Mouse (Mus musculus) heart, embryonic 13.5 days (tissue): Measurements from ENCODE around the gene Them4. TPM values are rescaled to one million over a fixed set of nuclear protein-coding genes. Genes with fewer than 3 reads are reported as not detected.

Source experiments
- ATAC-seq: fragments of 200-750 bp; cut with Nextera tagmentation; 2 replicates; pipeline ENCODE4 v1.8.0; 2017; ENCODE audit warnings: moderate TSS enrichment; ENCODE audit not compliant: insufficient number of reproducible peaks, low FRiP score, low TSS enrichment; ENCODE audit errors: extremely low read depth
- H3K27ac ChIP-seq: fragments of 300-500 bp; sonication (generic); replicated peaks from 2 replicates; pipeline ENCODE4 v1.5.1; 2015; ENCODE audit warnings: moderate library complexity, mild to moderate bottlenecking, inconsistent platforms
- H3K27me3 ChIP-seq: fragments of 300-500 bp; sonication (generic); replicated peaks from 2 replicates; pipeline ENCODE4 v1.6.1; 2015; ENCODE audit warnings: mild to moderate bottlenecking, inconsistent platforms
- H3K36me3 ChIP-seq: fragments of 300-500 bp; sonication (generic); 2 replicates; pipeline ENCODE4 v1.6.1; 2015; ENCODE audit warnings: mild to moderate bottlenecking, inconsistent platforms
- H3K4me1 ChIP-seq: fragments of 300-500 bp; sonication (generic); 2 replicates; pipeline ENCODE4 v1.6.1; 2015; ENCODE audit warnings: inconsistent platforms
- H3K4me2 ChIP-seq: fragments of 300-500 bp; sonication (generic); 2 replicates; pipeline ENCODE4 v1.6.1; 2015; ENCODE audit warnings: inconsistent platforms, mild to moderate bottlenecking, moderate library complexity
- H3K4me3 ChIP-seq: fragments of 300-500 bp; sonication (generic); 2 replicates; pipeline ENCODE4 v1.5.1; 2015; ENCODE audit warnings: moderate library complexity, mild to moderate bottlenecking, inconsistent platforms
- H3K9ac ChIP-seq: fragments of 300-500 bp; sonication (generic); 2 replicates; pipeline ENCODE4 v1.6.1; 2015; ENCODE audit warnings: inconsistent platforms, mild to moderate bottlenecking, moderate library complexity
- H3K9me3 ChIP-seq: fragments of 300-500 bp; sonication (generic); 2 replicates; pipeline ENCODE4 v1.6.1; 2016; ENCODE audit warnings: inconsistent platforms
- whole genome bisulfite sequencing: fragments of 180-500 bp; shearing (Covaris S2); methylation state at CpG from one replicate; pipeline ENCODE4 v1.1.7; 2015; ENCODE audit warnings: mixed read lengths; 5-methylcytosine and 5-hydroxymethylcytosine counted together
- polyA plus RNA-seq: library from polyadenylated mRNA; unstranded; fragments of >200 nt; fragmentation: Nextera tagmentation; extraction: Ambion mirVana; gene quantifications from 2 replicates; pipeline ENCODE4 v1.2.1, GENCODE M21; 2015

Gene Them4
- polyA plus RNA-seq, 1 experiment from 2014 or later = 10.6 TPM

DNA sequence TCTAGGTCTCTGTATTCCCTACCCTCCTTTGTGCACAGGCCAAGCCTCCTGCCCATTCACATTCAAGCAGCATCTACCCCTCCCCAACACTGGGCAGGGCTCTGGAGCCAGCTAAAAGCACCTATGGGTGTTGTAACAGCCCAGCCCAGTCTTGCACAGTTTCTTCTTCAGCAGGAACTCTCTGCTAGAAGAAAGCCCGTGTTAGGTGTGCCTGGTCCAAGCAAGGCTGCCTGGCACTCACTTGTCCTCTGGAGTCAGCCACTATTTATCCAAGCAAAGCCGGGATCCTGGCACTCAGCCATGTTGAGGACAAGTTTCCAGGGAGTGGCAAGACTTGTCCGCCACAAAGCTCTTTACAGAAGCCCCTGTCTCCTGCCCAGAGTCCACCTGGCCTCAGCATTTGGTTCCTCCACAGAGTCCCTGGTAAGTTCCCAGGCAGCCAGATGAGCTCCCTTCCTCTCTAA lies 32.1 kb downstream of the Them4 start, which contains the start of gene Them5:
Gene Them5 (plus strand): TSS at position 141 of the 464 bp plus-strand sequence.
- Histone ChIP-seq H3K4me2 (no peak within 1 kb of the TSS), H3K4me3 (no peak within 1 kb of the TSS), H3K9me3 (no peaks in the 10 kb centered on the region), H3K9ac (no peak within 1 kb of the TSS), H3K27me3 (no peaks in the 10 kb centered on the region), H3K4me1 (peaks cover 7% of the 10 kb centered on the region; the same call in 1 of the 2 replicates), H3K36me3 (no peaks in the 10 kb centered on the region), H3K27ac (no peak within 1 kb of the TSS)
- WGBS = 21% methylated on average over 3 of the region's 3 CpGs
- ATAC-seq = no peak

DNA sequence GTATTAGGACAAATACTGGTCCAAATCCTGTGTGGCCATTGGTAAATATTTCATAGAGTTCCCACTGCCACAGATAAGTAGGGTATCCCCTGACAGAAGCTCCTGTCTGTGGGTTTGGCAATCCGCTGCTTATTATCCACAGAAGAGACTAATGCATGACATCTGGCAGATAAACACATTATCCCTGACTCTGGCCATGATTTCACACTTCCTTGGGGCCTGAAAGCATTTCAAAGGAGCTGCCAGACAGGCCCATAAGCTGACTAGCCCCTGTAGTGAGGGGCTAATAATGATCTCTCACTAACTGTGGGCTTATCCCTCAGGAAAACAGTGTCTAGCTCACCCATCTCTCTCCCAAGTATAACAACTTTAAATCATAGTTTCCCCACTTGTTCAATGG lies 32.7 kb downstream of the Them4 start:
- H3K4me1 ChIP-seq = peaks cover 7% of the 10 kb centered on the region; the same call in 1 of the 2 replicates
- H3K4me3 ChIP-seq = no peak overlapping the region
- no peaks in the 10 kb centered on the region for H3K36me3 ChIP-seq
- H3K27me3 ChIP-seq = no peaks in the 10 kb centered on the region
- no peak overlapping the region for H3K4me2 ChIP-seq
- WGBS = 40% methylated on average over 1 of the region's 1 CpGs
- no peak for ATAC-seq
- no peak overlapping the region for H3K27ac ChIP-seq
- no peaks in the 10 kb centered on the region for H3K9me3 ChIP-seq
- H3K9ac ChIP-seq = no peak overlapping the region

DNA sequence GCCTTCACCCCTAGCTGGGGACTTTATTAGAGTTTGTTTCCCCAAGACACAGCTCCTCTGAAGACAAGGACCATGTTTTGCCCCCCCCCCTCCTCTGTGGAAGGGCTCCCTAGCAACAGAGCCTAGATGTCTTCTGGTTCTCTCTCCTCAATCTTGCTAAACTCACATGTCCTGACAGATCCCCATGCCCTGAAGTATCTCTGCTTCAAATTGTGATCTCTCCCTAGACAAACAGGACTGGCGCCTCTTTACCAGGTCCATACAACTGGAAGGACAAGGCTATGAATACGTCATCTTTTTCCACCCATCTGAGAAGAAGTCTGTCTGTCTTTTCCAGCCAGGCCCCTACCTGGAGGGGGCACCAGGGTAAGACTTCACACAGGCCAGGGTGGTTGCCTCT lies 34.3 kb downstream of the Them4 start:
- 74% methylated on average over 2 of the region's 2 CpGs for WGBS
- no peak for ATAC-seq

DNA sequence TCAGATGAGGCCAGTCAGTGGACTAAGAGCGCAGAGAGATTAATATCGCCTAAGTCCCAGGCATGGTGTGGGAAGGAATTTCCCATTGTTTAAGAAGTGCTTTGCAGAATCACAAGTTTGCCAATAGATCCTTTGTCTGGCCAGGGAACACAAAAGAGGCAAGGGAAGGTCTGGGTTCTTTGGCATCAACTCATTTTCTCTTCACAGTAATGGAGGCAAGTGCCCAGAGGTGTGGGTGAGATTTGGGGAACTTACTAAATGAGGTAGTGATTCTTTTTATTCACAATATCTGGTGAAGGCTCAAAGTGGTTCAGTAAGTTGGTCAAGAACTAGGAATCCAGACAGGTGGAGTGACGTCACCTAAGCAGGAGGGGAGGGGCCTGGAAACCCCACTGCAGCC lies 35.0 kb downstream of the Them4 start:
- WGBS = 72% methylated on average over 3 of the region's 3 CpGs
- H3K4me2 ChIP-seq = no peak overlapping the region
- no peak overlapping the region for H3K27ac ChIP-seq
- H3K9me3 ChIP-seq = no peaks in the 10 kb centered on the region
- H3K36me3 ChIP-seq = no peaks in the 10 kb centered on the region
- no peak overlapping the region for H3K4me3 ChIP-seq
- peaks cover 7% of the 10 kb centered on the region; the same call in 1 of the 2 replicates for H3K4me1 ChIP-seq
- H3K9ac ChIP-seq = no peak overlapping the region
- ATAC-seq = no peak
- H3K27me3 ChIP-seq = no peaks in the 10 kb centered on the region

More for the DNA sequence above, 34.3 kb downstream of the Them4 start:
- Histone ChIP-seq H3K27me3 (no peaks in the 10 kb centered on the region), H3K4me1 (peaks cover 7% of the 10 kb centered on the region; the same call in 1 of the 2 replicates), H3K9ac (no peak overlapping the region), H3K4me2 (no peak overlapping the region), H3K27ac (no peak overlapping the region), H3K9me3 (no peaks in the 10 kb centered on the region), H3K4me3 (no peak overlapping the region), H3K36me3 (no peaks in the 10 kb centered on the region)

DNA sequence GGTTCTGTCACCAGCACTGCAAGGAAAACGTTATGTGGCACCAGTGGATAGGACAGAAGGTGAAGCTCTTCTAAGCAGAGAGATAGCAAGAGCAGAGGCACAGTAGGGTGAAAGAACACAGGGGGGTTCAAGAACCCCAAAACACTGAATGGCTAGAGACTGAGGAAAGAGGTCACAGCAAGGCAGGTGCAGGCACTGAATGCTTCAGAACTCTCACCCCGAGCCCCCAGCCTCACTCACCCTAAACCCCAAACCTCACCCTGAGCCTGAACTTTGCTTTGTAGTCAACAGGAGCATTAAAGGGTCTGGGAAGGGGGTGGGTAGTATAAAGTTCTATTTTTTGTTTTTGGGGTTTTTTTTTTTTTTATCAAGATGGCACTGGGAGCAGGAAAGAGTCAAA lies 38.3 kb downstream of the Them4 start:
- Histone ChIP-seq H3K9ac (no peak overlapping the region), H3K9me3 (no peaks in the 10 kb centered on the region), H3K4me3 (no peak overlapping the region), H3K4me2 (no peak overlapping the region), H3K27me3 (no peaks in the 10 kb centered on the region), H3K27ac (no peak overlapping the region), H3K4me1 (no peaks in the 10 kb centered on the region), H3K36me3 (no peaks in the 10 kb centered on the region)
- no peak for ATAC-seq
- WGBS = 64% methylated on average over 2 of the region's 2 CpGs

DNA sequence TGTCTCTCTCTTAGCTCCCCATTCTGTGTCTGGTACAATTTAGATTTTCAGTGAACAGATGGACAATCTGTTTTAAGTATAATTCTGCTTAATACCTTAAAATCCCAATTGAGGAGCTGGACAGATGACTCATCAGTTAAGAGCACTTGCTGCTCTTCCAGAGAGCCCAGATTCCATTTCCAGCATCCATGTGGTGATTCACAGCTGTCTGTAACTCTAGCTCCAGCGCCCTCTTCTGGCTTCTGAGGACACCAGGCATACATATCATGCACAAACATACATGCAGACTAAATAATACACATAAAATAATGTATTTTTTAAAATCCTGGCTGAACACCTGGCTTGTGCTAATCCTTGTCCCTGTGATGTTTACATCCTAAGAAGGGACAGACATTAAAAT lies 50.9 kb downstream of the Them4 start:
- Histone ChIP-seq H3K27ac (no peak overlapping the region), H3K4me2 (no peak overlapping the region), H3K9me3 (peaks cover 11% of the 10 kb centered on the region; the same call in 1 of the 2 replicates), H3K27me3 (peaks cover 59% of the 10 kb centered on the region), H3K36me3 (no peaks in the 10 kb centered on the region), H3K4me3 (no peak overlapping the region), H3K9ac (no peak overlapping the region), H3K4me1 (peaks cover 5% of the 10 kb centered on the region)
- no peak for ATAC-seq
- 0% methylated on average over 1 of the region's 1 CpGs for WGBS

DNA sequence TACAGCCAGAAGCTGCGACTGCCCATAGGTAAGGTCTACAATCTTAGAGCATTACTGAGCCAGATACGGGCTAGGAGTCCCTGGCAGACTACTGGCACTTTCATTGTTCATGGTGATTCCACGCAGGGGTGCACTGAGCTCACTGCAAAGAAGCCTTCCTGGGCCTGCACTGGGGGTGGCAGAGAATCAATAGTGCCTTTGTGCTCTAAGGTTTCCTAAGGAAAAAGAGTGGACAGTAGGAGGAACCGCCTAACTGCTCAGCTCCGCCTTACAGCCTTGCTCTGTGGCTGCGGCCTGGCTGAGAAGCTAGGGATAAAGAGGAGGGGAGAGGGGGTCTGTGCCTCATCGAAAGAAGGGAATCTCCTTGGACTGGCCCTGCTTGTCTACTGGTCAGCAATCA lies 52.2 kb downstream of the Them4 start, which contains the start of gene C2cd4d:
Gene C2cd4d (plus strand): TSS at position 301 of the 400 bp plus-strand sequence.
- H3K4me1 ChIP-seq = peaks cover 5% of the 10 kb centered on the region
- H3K9me3 ChIP-seq = peaks cover 4% of the 10 kb centered on the region; the same call in 1 of the 2 replicates
- peaks cover 67% of the 10 kb centered on the region for H3K27me3 ChIP-seq
- 0 out of 2 replicates have a peak within 1 kb of the TSS, but pooled peaks have one; percentile 20 for H3K27ac ChIP-seq
- ATAC-seq = no peak
- peak within 1 kb of the TSS; percentile 96 for H3K4me2 ChIP-seq
- no peaks in the 10 kb centered on the region for H3K36me3 ChIP-seq
- H3K9ac ChIP-seq = peak within 1 kb of the TSS; percentile 84
- H3K4me3 ChIP-seq = peak within 1 kb of the TSS; percentile 65
- WGBS = 55% methylated on average over 7 of the region's 7 CpGs

DNA sequence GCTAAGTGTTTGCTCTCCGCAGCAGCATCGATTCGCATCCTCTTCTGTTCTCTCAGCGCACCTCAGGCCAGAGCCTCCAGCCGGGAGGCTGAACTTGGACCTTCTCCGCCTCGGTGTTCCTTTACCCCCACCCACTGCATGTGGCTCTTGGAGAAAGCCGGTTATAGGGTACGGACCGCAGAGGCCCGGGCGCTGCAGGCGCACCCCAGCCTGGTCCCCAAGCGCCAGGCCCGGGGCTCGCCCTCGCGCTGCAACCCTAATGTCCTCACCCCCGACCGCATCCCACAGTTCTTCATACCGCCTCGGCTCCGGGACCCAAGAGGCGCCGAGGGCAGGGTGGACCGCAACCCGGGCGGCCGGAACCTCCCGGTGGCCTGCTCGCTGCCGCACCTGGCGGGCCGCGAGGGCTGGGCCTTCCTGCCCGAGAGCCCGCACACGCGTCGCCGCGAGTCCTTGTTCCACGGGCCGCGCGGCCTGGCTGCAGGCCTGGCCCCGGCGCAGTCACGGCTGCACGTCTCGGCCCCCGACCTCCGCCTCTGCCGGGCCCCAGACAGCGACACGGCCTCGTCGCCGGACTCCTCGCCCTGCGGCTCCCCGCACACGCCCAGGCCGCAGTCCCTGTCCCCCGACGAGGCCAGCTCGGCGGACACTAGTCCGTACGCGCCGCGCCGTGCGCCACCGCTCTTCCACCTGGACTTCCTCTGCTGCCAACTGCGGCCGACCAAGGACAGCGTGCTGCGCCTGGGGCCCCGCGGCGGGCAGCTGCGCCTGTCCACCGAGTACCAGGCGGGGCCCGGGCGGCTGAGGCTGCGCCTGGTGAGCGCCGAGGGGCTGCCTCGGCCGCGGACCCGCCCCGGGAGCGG lies 53.6 kb downstream of the Them4 start:
- Histone ChIP-seq H3K36me3 (no peaks in the 10 kb centered on the region), H3K27me3 (peaks cover 67% of the 10 kb centered on the region), H3K27ac (no peak overlapping the region), H3K9me3 (peaks cover 4% of the 10 kb centered on the region; the same call in 1 of the 2 replicates), H3K4me3 (peak overlapping the region; percentile 65), H3K4me1 (peaks cover 5% of the 10 kb centered on the region), H3K9ac (peak overlapping the region; percentile 84), H3K4me2 (peak overlapping the region; percentile 96)
- WGBS = 3% methylated on average over 87 of the region's 97 CpGs
- peak; percentile 47; the same call in 1 of the 2 replicates for ATAC-seq

DNA sequence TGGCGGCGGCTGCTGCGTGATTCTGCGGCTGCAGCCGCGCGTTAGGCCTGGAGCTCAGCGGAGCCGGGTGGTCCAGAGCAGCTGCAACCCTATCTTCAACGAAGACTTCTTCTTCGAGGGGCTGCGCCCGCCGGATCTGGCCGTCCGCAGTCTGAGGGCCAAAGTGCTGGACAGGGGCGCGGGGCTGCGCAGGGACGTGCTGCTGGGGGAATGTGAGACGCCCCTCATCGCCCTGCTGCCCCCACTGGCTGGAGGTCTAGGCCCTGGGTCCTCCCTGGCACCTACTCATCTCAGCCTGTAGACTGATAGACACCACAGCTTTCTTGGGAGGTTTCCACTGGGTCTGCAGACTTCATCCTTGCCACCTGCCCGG lies 54.3 kb downstream of the Them4 start:
- Histone ChIP-seq H3K9me3 (peaks cover 4% of the 10 kb centered on the region; the same call in 1 of the 2 replicates), H3K4me1 (peaks cover 5% of the 10 kb centered on the region), H3K4me2 (peak overlapping the region; percentile 96), H3K27ac (no peak overlapping the region), H3K36me3 (no peaks in the 10 kb centered on the region), H3K4me3 (peak overlapping the region; percentile 65), H3K27me3 (peaks cover 66% of the 10 kb centered on the region), H3K9ac (peak overlapping the region; percentile 84)
- ATAC-seq = no peak
- 5% methylated on average over 23 of the region's 23 CpGs for WGBS

DNA sequence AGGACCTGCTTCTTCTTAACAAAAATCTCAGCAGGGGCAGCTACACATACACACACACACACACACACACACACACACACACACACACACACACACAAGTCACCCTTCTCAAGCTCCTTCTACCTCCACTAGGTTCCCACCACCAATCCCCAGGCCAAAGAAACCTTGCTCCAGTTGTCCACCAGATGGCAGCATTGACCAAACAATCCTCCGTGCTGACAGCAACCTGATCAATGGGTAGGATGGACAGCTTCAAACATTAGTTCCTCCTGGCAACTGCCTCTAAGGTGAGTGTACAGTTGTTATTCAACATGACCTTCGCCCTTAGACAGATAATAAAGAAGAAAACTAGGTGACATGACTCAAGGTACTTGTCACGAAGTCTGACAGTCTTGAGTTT lies 56.9 kb downstream of the Them4 start:
- Histone ChIP-seq H3K4me3 (no peak overlapping the region), H3K27ac (no peak overlapping the region), H3K9ac (no peak overlapping the region), H3K27me3 (peaks cover 48% of the 10 kb centered on the region), H3K9me3 (peaks cover 4% of the 10 kb centered on the region; the same call in 1 of the 2 replicates), H3K4me2 (no peak overlapping the region), H3K36me3 (no peaks in the 10 kb centered on the region), H3K4me1 (peaks cover 15% of the 10 kb centered on the region)
- 20% methylated on average over 3 of the region's 3 CpGs for WGBS
- ATAC-seq = no peak

DNA sequence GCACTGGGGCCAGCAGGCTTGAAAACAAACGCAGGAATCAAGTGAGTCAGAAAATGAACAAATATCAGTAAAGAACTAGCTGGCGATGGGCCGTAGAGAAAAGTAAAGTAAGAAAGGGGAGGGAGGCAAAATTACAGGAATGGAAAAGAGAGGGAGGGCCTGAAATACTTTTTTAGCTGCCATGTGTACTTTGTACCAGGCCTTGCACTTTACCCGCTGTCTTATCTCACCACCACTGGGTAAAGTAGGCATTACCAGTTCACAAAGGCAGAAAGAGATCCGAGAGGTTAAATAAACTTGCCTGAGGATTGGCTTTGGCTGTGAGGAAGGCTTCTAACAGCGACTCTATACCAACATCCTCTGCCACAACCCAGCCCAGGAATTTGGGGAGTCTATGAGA lies 57.6 kb downstream of the Them4 start:
- Histone ChIP-seq H3K9ac (no peak overlapping the region), H3K4me1 (peaks cover 23% of the 10 kb centered on the region), H3K4me3 (no peak overlapping the region), H3K27ac (no peak overlapping the region), H3K36me3 (no peaks in the 10 kb centered on the region), H3K4me2 (no peak overlapping the region), H3K27me3 (peaks cover 41% of the 10 kb centered on the region), H3K9me3 (peaks cover 4% of the 10 kb centered on the region; the same call in 1 of the 2 replicates)
- 66% methylated on average over 6 of the region's 6 CpGs for WGBS
- no peak for ATAC-seq
